Mouse (Mus musculus) CH12.LX (cell line): ENCODE results near the gene Dcp1b. TPM values are rescaled to one million over a fixed set of nuclear protein-coding genes. Genes with fewer than 3 reads are reported as not detected.

Experiments used
- DNase-seq: peaks from one replicate; pipeline ENCODE4 v3.0.0-alpha.2; 2013; ENCODE audit errors: extremely low read depth
- H3K27ac ChIP-seq: 2 replicates; pipeline ENCODE4 v1.5.1; 2012; ENCODE audit warnings: low read depth, mild to moderate bottlenecking, control low read depth, moderate library complexity; ENCODE audit not compliant: insufficient read depth
- H3K27me3 ChIP-seq: replicated peaks from 2 replicates; pipeline ENCODE3; 2012; ENCODE audit warnings: inconsistent platforms
- H3K36me3 ChIP-seq, 2 experiments: replicated peaks in 1 of 2; 2 replicates each; pipeline versions ENCODE3 to v1.6.1; 2012; ENCODE audit warnings: inconsistent platforms in 1 of 2, low read length in 1 of 2, mild to moderate bottlenecking in 1 of 2, mixed read lengths in 1 of 2, moderate library complexity in 1 of 2; ENCODE audit not compliant: control insufficient read depth in 1 of 2, insufficient read depth in 1 of 2
- H3K4me1 ChIP-seq, 2 experiments: 2 replicates each; pipeline ENCODE4 v1.6.1; 2012; ENCODE audit warnings: inconsistent platforms in 1 of 2, moderate library complexity in 1 of 2; ENCODE audit not compliant: insufficient read depth in 2 of 2, control insufficient read depth in 1 of 2
- H3K4me2 ChIP-seq: 2 replicates; pipeline ENCODE4 v1.6.1; 2012; ENCODE audit warnings: low read depth, mild to moderate bottlenecking, control low read depth; ENCODE audit not compliant: poor library complexity, insufficient read depth, severe bottlenecking
- H3K4me3 ChIP-seq, 3 experiments: fragments of 150-350 bp in 1 of 3; sonication (generic) in 1 of 3; replicated peaks in 1 of 3; 2 replicates each; pipeline versions ENCODE3 to v1.5.1; 2011 to 2012; ENCODE audit warnings: low read depth in 2 of 3, low read length in 2 of 3, mild to moderate bottlenecking in 2 of 3, moderate library complexity in 2 of 3, control low read depth in 1 of 3, improper control_type of control experiment in 1 of 3, inconsistent platforms in 1 of 3, mixed read lengths in 1 of 3; ENCODE audit not compliant: poor library complexity in 1 of 3
- H3K79me2 ChIP-seq: replicated peaks from 2 replicates; pipeline ENCODE4 v1.6.1; 2012; ENCODE audit warnings: mild to moderate bottlenecking, moderate library complexity; ENCODE audit not compliant: control insufficient read depth, poor library complexity, insufficient read depth, severe bottlenecking; ENCODE audit errors: extremely low read depth
- H3K9ac ChIP-seq: 2 replicates; pipeline ENCODE4 v1.6.1; 2012; ENCODE audit warnings: low read depth, mild to moderate bottlenecking, control low read depth, moderate library complexity; ENCODE audit not compliant: insufficient read depth
- H3K9me3 ChIP-seq: replicated peaks from 2 replicates; pipeline ENCODE3; 2012; ENCODE audit warnings: low read length, inconsistent platforms, mixed read lengths
- CTCF ChIP-seq, 2 experiments: IDR thresholded peaks in 1 of 2; conservative IDR thresholded peaks in 1 of 2; 2 replicates each; pipeline ENCODE4 v1.5.1; 2011 to 2012; ENCODE audit warnings: low read depth in 2 of 2, low read length in 2 of 2, improper control_type of control experiment in 1 of 2, inconsistent platforms in 1 of 2, mild to moderate bottlenecking in 1 of 2, moderate library complexity in 1 of 2
- ELF1 ChIP-seq: IDR thresholded peaks from 2 replicates; pipeline ENCODE4 v1.6.1; 2014; ENCODE audit warnings: low read depth, mild to moderate bottlenecking, inconsistent platforms, low read length, improper control_type of control experiment
- GABPA ChIP-seq: IDR thresholded peaks from 2 replicates; pipeline ENCODE4 v1.6.1; 2012; ENCODE audit warnings: low read depth, low read length, improper control_type of control experiment, inconsistent platforms; ENCODE audit not compliant: insufficient replicate concordance
- HCFC1 ChIP-seq: IDR thresholded peaks from 2 replicates; pipeline ENCODE4 v1.6.1; 2012; ENCODE audit warnings: low read depth, mild to moderate bottlenecking, inconsistent platforms, low read length, improper control_type of control experiment
- KAT2A ChIP-seq: IDR thresholded peaks from 2 replicates; pipeline ENCODE4 v1.6.1; 2012; ENCODE audit warnings: low read length, improper control_type of control experiment, inconsistent platforms; ENCODE audit not compliant: insufficient replicate concordance
- MAX ChIP-seq: IDR thresholded peaks from 2 replicates; pipeline ENCODE4 v1.6.1; 2011; ENCODE audit warnings: low read length, improper control_type of control experiment
- MAZ ChIP-seq: IDR thresholded peaks from 2 replicates; pipeline ENCODE4 v1.6.1; 2012; ENCODE audit warnings: low read depth, mild to moderate bottlenecking, inconsistent platforms, low read length, improper control_type of control experiment, moderate library complexity
- MEF2A ChIP-seq: IDR thresholded peaks from 2 replicates; pipeline ENCODE4 v1.6.1; 2014; ENCODE audit warnings: low read depth, mild to moderate bottlenecking, inconsistent platforms, low read length, improper control_type of control experiment, borderline replicate concordance
- MYC ChIP-seq: IDR thresholded peaks from 2 replicates; pipeline ENCODE4 v1.6.1; 2011; ENCODE audit warnings: low read depth, mild to moderate bottlenecking, improper control_type of control experiment, low read length
- NELFE ChIP-seq: IDR thresholded peaks from 2 replicates; pipeline ENCODE4 v1.6.1; 2011; ENCODE audit warnings: low read depth, low read length, improper control_type of control experiment
- NRF1 ChIP-seq: IDR thresholded peaks from 2 replicates; pipeline ENCODE4 v1.6.1; 2014; ENCODE audit warnings: low read depth, mild to moderate bottlenecking, inconsistent platforms, low read length, improper control_type of control experiment, moderate library complexity
- PAX5 ChIP-seq: IDR thresholded peaks from 2 replicates; pipeline ENCODE4 v1.6.1; 2012; ENCODE audit warnings: low read length, inconsistent platforms, mixed read lengths
- POLR2AphosphoS2 ChIP-seq: IDR thresholded peaks from 2 replicates; pipeline ENCODE4 v1.6.1; 2011; ENCODE audit warnings: low read depth, low read length, improper control_type of control experiment
- TBP ChIP-seq: conservative IDR thresholded peaks from 2 replicates; pipeline ENCODE4 v1.6.1; 2011; ENCODE audit warnings: low read depth, low read length, improper control_type of control experiment
- TCF12 ChIP-seq: IDR thresholded peaks from 2 replicates; pipeline ENCODE4 v1.6.1; 2014; ENCODE audit warnings: low read depth, mild to moderate bottlenecking, inconsistent platforms, low read length, improper control_type of control experiment
- ZC3H11A ChIP-seq: IDR thresholded peaks from 2 replicates; pipeline ENCODE4 v1.6.1; 2012; ENCODE audit warnings: low read depth, mild to moderate bottlenecking, inconsistent platforms, low read length, improper control_type of control experiment
- ZMIZ1 ChIP-seq: IDR thresholded peaks from 2 replicates; pipeline ENCODE4 v1.6.1; 2012; ENCODE audit warnings: low read depth, mild to moderate bottlenecking, inconsistent platforms, low read length, improper control_type of control experiment
- dilution Hi-C: fragments of 300-500 bp; cut with MboI; formaldehyde crosslinking; loops from 2 replicates; pipeline ENCODE4 v1.14.3; 2020; ENCODE audit warnings: low sequenced_read_pairs; ENCODE audit not compliant: extremely low pct_unique_long_range_greater_than_20kb, extremely low pct_ligation_motif_present
- in situ Hi-C: fragments of 300-500 bp; cut with MboI; formaldehyde crosslinking; loops from 3 replicates; pipeline ENCODE4 v1.14.3; 2019; ENCODE audit warnings: low sequenced_read_pairs, low pct_ligation_motif_present, low pct_unique_long_range_greater_than_20kb, mixed read lengths
- polyA plus RNA-seq: library from polyadenylated mRNA; unstranded; fragments of >175 nt; gene quantifications from 2 replicates; pipeline ENCODE4 v1.2.1, GENCODE M21; 2012; ENCODE audit warnings: low read depth; ENCODE audit not compliant: insufficient read length
- total RNA-seq, 2 experiments: library from RNA; depleted of rRNA; stranded (reverse); fragments of 300-350 nt in 1 of 2; fragments of >200 nt in 1 of 2; gene quantifications; 2 replicates each; pipeline ENCODE4 v1.2.3; 2012 to 2014

The Dcp1b gene
- total and polyA plus RNA-seq, 3 experiments, result 1.6 to 2.5 (median 2.2) TPM

DNA sequence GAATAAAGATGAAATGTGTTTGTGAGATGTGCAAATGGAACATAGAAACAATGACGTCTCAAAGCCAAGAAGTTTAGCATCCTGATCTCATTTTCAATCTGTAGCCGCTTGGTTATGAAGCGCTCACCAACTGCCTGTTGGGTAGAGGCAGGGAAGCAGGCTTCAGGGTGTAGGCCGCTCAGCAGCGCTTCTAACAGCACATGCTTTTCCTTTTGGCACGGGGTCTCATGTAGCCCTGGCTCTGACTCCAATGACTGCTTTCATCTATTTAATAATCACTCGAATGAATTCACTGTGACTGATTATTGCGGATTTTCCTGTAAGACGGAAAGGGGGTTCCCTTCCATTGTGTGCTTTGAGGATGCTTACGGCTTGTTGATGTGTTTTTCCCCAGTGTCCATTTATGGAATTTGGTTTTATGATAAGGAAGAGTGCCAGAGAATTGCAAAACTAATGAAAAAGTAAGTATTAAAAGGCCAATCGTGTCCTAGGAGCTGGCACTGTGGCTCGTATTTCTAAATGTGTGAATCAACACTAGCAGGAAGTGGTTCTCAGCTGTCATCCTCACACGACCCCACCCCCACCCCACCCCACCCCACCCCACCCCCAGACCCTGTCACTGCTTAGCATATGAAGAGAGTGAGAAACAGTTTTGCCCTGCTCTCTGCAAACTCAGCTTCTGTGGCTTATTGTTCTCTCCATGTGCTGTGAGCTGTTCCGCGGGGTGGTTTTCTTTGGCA is 23.7 kb downstream of the Dcp1b start:
- H3K27ac ChIP-seq, result no peak overlapping the region
- H3K4me3 ChIP-seq, result no peak overlapping the region
- no peaks in the 10 kb centered on the region for H3K4me1 ChIP-seq
- no peak for DNase-seq
- dilution Hi-C loops (no loop called here), in situ Hi-C loops (no loop called here)
- no peaks in the 10 kb centered on the region for H3K9me3 ChIP-seq
- H3K4me2 ChIP-seq, result no peak overlapping the region
- no peak overlapping the region for H3K9ac ChIP-seq
- no peaks in the 10 kb centered on the region for H3K27me3 ChIP-seq
- TF ChIP-seq PAX5, result no peak
- no peak for TF ChIP-seq MEF2A
- no peak for TF ChIP-seq MAZ
- no peaks in the 10 kb centered on the region for H3K79me2 ChIP-seq
- peaks cover 2 to 6% of the 10 kb centered on the region in 2 experiments for H3K36me3 ChIP-seq

DNA sequence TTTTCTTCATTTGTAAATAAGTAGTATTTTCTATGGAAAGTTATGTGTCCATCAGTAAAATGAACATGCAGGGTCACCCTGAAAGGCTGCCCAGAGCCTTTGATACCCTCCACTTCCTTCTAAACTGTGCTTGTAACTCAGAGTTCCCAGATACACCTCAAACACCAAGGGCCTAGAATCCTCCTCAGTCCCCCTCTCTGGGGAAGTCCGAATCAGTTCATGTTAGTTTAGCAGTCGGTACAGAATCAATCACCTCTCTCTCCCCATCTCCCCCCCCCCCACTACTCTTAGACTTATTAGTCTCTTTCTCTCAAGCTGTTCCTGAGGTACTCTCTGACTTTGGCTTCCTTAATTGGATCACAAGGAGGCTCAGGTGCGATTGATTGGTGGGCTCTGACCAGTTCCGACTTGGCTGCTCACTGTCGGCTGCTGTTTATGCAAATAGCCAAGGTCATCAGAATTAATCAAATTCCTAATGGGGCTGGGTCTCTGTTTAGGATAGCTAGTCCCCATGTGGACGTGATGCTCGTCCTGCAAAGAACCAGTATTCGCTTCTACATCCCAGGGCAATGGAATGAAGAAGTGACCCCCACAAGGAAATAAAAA is 24.3 kb downstream of the Dcp1b start:
- DNase-seq, result no peak
- Histone ChIP-seq H3K4me3 (no peak overlapping the region), H3K36me3 (peaks cover 2% of the 10 kb centered on the region in 2 experiments), H3K4me2 (no peak overlapping the region), H3K9me3 (no peaks in the 10 kb centered on the region), H3K27me3 (no peaks in the 10 kb centered on the region), H3K79me2 (no peaks in the 10 kb centered on the region), H3K9ac (no peak overlapping the region), H3K27ac (no peak overlapping the region), H3K4me1 (no peaks in the 10 kb centered on the region)
- in situ Hi-C loops, result no loop called here
- dilution Hi-C loops, result no loop called here
- TF ChIP-seq CTCF (conservative IDR thresholded peaks at IDR 0.05 in 1 of 2, IDR thresholded peaks at IDR 0.05 in 1 of 2; ENCODE audit: low read depth in 2 of 2, low read length in 2 of 2) (no peak), PAX5 (no peak), GABPA (no peak), POLR2AphosphoS2 (no peak), NELFE (no peak), NRF1 (no peak), TBP (no peak), ZC3H11A (no peak), HCFC1 (no peak), TCF12 (no peak), ZMIZ1 (no peak), ELF1 (no peak), MAX (no peak), KAT2A (no peak), MYC (no peak)
